Mouse (Mus musculus) midbrain, embryonic 16.5 days (tissue): ENCODE measurements at regions not wholly inside any gene's neighbourhood (a gene's known extent, or its start where the extent isn't known, plus 50 kb on each side); places are given as distances from the start of the nearest gene placed in this dataset.

Experiments
- ATAC-seq: fragments of 200-750 bp; cut with Nextera tagmentation; 2 replicates; pipeline ENCODE4 v1.8.0; 2017; ENCODE audit warnings: moderate TSS enrichment
- H3K27ac ChIP-seq: fragments of 300-500 bp; sonication (generic); 2 replicates; pipeline ENCODE4 v1.5.1; 2014; ENCODE audit warnings: mild to moderate bottlenecking, low read length, mixed read lengths
- H3K27me3 ChIP-seq: fragments of 300-500 bp; sonication (generic); 2 replicates; pipeline ENCODE4 v1.6.1; 2014; ENCODE audit warnings: low read depth, low read length, mixed read lengths; ENCODE audit not compliant: control insufficient read depth, insufficient read depth
- H3K36me3 ChIP-seq: fragments of 300-500 bp; sonication (generic); 2 replicates; pipeline ENCODE4 v1.6.1; 2014; ENCODE audit warnings: mild to moderate bottlenecking, low read length, moderate library complexity, mixed read lengths; ENCODE audit not compliant: control insufficient read depth, insufficient read depth
- H3K4me1 ChIP-seq: fragments of 300-500 bp; sonication (generic); 2 replicates; pipeline ENCODE4 v1.6.1; 2014; ENCODE audit warnings: mild to moderate bottlenecking, low read length, mixed read lengths; ENCODE audit not compliant: control insufficient read depth, insufficient read depth
- H3K4me2 ChIP-seq: fragments of 300-500 bp; sonication (generic); 2 replicates; pipeline ENCODE4 v1.6.1; 2014; ENCODE audit warnings: mild to moderate bottlenecking, low read length, mixed read lengths
- H3K4me3 ChIP-seq: fragments of 300-500 bp; sonication (generic); 2 replicates; pipeline ENCODE4 v1.5.1; 2014; ENCODE audit warnings: low read depth, mild to moderate bottlenecking, low read length, moderate library complexity, mixed read lengths
- H3K9ac ChIP-seq: fragments of 300-500 bp; sonication (generic); 2 replicates; pipeline ENCODE4 v1.6.1; 2014; ENCODE audit warnings: low read depth, low read length, mixed read lengths
- H3K9me3 ChIP-seq: fragments of 300-500 bp; sonication (generic); replicated peaks from 2 replicates; pipeline ENCODE4 v1.6.1; 2014; ENCODE audit warnings: mild to moderate bottlenecking, low read length, mixed read lengths; ENCODE audit not compliant: control insufficient read depth, poor library complexity, severe bottlenecking
- WGBS: fragments of 180-500 bp; shearing (Covaris S2); extraction: QIAGEN DNeasy Blood & Tissue Kit; methylation state at CpG from one replicate; pipeline ENCODE4 v1.1.7; 2014; 5-methylcytosine and 5-hydroxymethylcytosine counted together

DNA sequence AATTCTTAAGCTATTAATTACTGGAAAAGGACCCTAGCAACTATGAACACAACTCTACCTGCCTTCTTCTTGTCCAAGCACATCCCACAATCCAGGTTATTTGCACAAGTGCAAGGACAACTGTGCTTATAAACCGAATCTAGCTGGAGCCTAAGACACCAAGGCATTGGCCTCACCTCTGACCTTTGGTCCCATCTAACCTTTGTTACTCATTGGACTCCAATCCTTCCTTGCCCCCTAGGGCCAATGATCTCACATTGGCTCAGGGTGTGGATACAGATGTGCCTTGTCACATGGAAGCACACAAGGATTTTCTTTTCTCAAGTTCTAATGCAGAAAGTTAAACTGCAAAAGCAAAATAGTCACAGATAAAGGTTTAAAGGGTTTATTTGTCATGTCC, 444.6 kb upstream of the Ubash3b start:
- 64% methylated on average over 1 of the region's 1 CpGs for WGBS
- Histone ChIP-seq H3K9me3 (no peaks in the 10 kb centered on the region), H3K27me3 (no peaks in the 10 kb centered on the region), H3K4me1 (peaks cover 25% of the 10 kb centered on the region), H3K27ac (peak overlapping the region; percentile 55; the same call in 1 of the 2 replicates), H3K4me3 (no peak overlapping the region), H3K9ac (no peak overlapping the region), H3K36me3 (no peaks in the 10 kb centered on the region), H3K4me2 (no peak overlapping the region)
- no peak for ATAC-seq

GRCm38 (mm10) chr9:41604916-41605315, 443.4 kb upstream of the Ubash3b start:
- H3K4me1 ChIP-seq: peaks cover 27% of the 10 kb centered on the region
- H3K4me3 ChIP-seq: no peak overlapping the region
- no peak overlapping the region; the same call in 1 of the 2 replicates for H3K27ac ChIP-seq
- no peaks in the 10 kb centered on the region for H3K36me3 ChIP-seq
- no peak overlapping the region for H3K4me2 ChIP-seq
- WGBS: 33% methylated on average over 1 of the region's 1 CpGs
- H3K9ac ChIP-seq: no peak overlapping the region
- H3K9me3 ChIP-seq: no peaks in the 10 kb centered on the region
- no peak for ATAC-seq
- no peaks in the 10 kb centered on the region for H3K27me3 ChIP-seq

GRCm38 (mm10) chr9:41600778-41601177, 439.3 kb upstream of the Ubash3b start:
- peak overlapping the region; percentile 43 for H3K27ac ChIP-seq
- no peaks in the 10 kb centered on the region for H3K36me3 ChIP-seq
- H3K4me2 ChIP-seq: no peak overlapping the region
- peaks cover 52% of the 10 kb centered on the region for H3K4me1 ChIP-seq
- H3K9me3 ChIP-seq: no peaks in the 10 kb centered on the region
- WGBS: 8% methylated on average over 3 of the region's 3 CpGs
- ATAC-seq: peak; percentile 43; the same call in 1 of the 2 replicates
- H3K4me3 ChIP-seq: no peak overlapping the region
- H3K27me3 ChIP-seq: no peaks in the 10 kb centered on the region
- no peak overlapping the region for H3K9ac ChIP-seq

DNA sequence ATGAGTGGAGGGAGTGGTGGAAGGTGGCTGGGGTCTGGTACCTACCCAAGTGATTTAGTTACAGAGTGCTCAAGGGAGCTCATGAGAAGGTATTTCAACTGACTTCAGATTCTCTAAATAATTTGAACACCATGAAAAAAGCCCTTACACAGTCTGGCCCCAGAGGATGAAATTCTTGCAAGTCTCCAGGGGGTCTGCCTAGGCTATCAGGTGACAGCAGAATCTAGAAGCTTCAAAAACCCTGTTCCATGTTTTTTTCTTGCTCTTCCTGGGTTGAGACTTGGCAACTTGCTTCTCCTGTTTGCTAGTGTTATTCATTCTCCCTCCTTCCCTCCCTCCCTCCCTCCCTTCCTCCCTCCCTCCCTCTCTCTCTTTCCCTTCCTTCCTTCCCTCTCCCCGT, 438.4 kb upstream of the Ubash3b start:
- H3K27me3 ChIP-seq: no peaks in the 10 kb centered on the region
- no peak overlapping the region for H3K4me3 ChIP-seq
- H3K9ac ChIP-seq: no peak overlapping the region
- 25% methylated on average over 1 of the region's 1 CpGs for WGBS
- peaks cover 59% of the 10 kb centered on the region for H3K4me1 ChIP-seq
- H3K36me3 ChIP-seq: no peaks in the 10 kb centered on the region
- H3K9me3 ChIP-seq: no peaks in the 10 kb centered on the region
- H3K4me2 ChIP-seq: no peak overlapping the region
- peak overlapping the region; percentile 68 for H3K27ac ChIP-seq
- no peak for ATAC-seq

DNA sequence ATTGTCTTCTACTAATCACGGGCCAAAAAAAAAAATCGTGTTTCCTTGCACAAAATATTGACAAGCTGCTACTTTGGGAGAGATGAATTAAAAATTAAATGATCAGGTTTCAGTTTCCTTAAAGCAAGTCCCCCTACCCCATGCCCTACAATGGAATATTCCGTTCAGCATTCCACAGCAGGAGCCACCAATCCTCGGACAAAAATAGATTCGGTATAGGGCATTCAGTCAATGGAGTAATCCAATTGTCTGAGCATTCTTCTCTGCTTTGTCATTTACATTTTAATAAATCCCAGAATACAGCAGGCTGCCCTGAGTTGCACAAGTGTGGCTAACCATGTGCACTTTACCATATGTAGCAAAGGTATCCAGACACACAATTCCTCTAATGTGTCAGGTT, 434.3 kb upstream of the Ubash3b start:
- H3K4me3 ChIP-seq: no peak overlapping the region
- H3K9ac ChIP-seq: peak overlapping the region; percentile 30; the same call in 1 of the 2 replicates
- no peaks in the 10 kb centered on the region for H3K27me3 ChIP-seq
- H3K4me1 ChIP-seq: peaks cover 83% of the 10 kb centered on the region
- H3K27ac ChIP-seq: peak overlapping the region; percentile 85
- peak overlapping the region; percentile 33; the same call in 1 of the 2 replicates for H3K4me2 ChIP-seq
- H3K9me3 ChIP-seq: no peaks in the 10 kb centered on the region
- H3K36me3 ChIP-seq: peaks cover 4% of the 10 kb centered on the region
- ATAC-seq: peak; percentile 31; the same call in 1 of the 2 replicates
- WGBS: 11% methylated on average over 5 of the region's 5 CpGs

DNA sequence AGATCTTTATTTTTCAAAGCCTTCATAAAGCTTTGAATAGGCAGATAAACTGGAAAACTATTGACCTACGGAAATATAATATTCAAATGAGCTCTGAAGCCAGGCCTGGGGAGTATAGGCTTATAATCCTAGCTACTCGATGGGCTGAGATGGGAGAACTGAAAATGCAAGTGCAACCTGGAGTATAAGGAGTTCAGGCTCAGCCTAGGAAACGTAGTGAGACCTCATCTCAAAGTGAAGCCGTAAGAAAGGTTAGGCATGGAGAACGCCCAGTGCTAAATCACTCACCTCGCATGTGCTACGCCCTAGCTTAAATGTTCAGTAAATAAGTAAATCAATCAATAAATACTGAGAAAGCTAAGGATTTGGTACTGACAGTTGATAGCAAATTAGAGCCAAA, 432.5 kb upstream of the Ubash3b start:
- Histone ChIP-seq H3K9ac (no peak overlapping the region), H3K36me3 (peaks cover 12% of the 10 kb centered on the region), H3K4me2 (no peak overlapping the region), H3K9me3 (no peaks in the 10 kb centered on the region), H3K27me3 (no peaks in the 10 kb centered on the region), H3K4me3 (no peak overlapping the region), H3K4me1 (peaks cover 85% of the 10 kb centered on the region), H3K27ac (peak overlapping the region; percentile 71)
- no peak for ATAC-seq
- 59% methylated on average over 7 of the region's 7 CpGs for WGBS

DNA sequence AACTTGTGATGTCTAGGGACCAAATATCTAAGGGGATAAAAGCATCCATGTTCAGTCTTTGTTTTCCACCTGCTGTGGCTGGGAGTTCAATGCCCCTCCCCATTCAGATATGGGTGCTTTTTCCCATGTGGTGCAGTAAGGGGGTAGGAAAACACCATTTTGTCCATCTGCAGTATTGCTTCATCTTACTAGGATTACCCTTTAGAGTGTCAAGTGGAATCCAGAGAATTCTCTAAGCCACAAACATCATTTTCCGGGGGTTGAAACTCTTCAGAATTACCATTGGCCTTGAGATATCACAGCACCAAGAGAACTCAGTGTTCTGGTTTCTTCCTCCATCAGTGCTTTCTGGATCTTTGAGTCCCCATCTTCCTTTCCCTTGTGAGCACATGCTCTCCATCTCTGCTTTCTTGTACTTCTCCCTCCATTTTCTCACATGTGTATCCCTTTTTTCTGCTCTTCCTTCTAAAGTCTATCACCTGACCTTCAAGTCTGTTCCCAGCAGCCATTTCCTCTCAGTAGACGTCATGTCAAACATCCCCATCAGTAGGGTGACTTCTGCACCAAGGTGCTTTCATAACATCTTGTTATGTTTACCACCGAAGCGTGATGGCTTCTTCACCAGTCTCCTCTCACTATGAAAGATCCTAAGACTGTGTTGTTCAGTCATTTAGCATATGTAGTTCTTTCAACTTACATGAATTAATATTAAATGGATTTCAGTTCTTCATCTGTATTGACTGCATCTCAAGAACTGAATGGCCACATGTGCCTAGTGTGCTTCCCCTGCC, 431.6 kb upstream of the Ubash3b start:
- Histone ChIP-seq H3K27me3 (no peaks in the 10 kb centered on the region), H3K27ac (peak overlapping the region; percentile 71), H3K9ac (no peak overlapping the region), H3K9me3 (no peaks in the 10 kb centered on the region), H3K4me3 (no peak overlapping the region), H3K4me1 (peaks cover 83% of the 10 kb centered on the region), H3K4me2 (no peak overlapping the region), H3K36me3 (peaks cover 12% of the 10 kb centered on the region)
- no peak for ATAC-seq
- WGBS: 65% methylated on average over 4 of the region's 4 CpGs

DNA sequence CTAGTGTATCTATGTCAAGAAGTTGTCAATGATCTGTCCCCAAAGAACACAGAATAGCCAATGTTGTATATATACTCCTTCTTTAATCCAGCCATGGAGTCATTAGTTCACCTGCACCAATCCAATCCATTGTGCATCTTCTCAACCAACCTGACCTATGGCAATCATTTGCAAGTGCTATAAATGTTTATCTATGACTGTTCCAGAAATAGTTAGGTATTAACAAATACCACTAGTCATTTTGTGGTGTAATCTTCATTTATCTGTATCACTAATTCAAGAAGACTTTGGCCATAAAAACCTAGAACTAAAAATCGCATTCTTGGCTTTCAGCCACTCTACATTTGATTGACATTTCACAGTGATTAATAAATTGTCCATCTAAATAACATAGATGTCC, 430.6 kb upstream of the Ubash3b start:
- no peak for ATAC-seq
- H3K27me3 ChIP-seq: no peaks in the 10 kb centered on the region
- H3K4me1 ChIP-seq: peaks cover 74% of the 10 kb centered on the region
- no peak overlapping the region for H3K27ac ChIP-seq
- WGBS: 86% methylated on average over 1 of the region's 1 CpGs
- H3K4me3 ChIP-seq: no peak overlapping the region
- no peaks in the 10 kb centered on the region for H3K9me3 ChIP-seq
- no peak overlapping the region for H3K4me2 ChIP-seq
- H3K9ac ChIP-seq: no peak overlapping the region
- H3K36me3 ChIP-seq: peaks cover 12% of the 10 kb centered on the region

DNA sequence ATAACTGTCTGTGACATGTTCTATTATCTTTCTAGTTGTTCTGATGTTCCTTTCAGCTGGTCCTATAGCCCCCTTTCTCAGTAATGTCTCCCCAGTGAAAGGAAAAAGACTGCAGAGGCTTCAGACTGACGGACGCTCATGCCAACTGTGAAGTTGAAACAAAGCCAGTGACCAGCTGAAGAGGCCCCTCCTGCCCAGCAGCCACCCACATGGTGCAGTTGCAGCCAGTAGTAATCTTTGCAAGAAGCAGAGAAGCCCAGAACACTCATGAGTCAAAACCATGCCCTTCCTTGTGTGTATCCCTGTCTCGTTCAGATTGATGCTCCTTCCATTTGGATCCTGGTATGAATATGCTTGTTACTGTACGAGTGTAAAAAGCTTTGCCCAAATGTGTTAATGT, 428.7 kb upstream of the Ubash3b start:
- H3K27me3 ChIP-seq: no peaks in the 10 kb centered on the region
- H3K4me2 ChIP-seq: peak overlapping the region; percentile 96
- H3K4me3 ChIP-seq: peak overlapping the region; percentile 14; the same call in 1 of the 2 replicates
- 23% methylated on average over 4 of the region's 4 CpGs for WGBS
- peak overlapping the region; percentile 69 for H3K9ac ChIP-seq
- no peaks in the 10 kb centered on the region for H3K9me3 ChIP-seq
- peak overlapping the region; percentile 89 for H3K27ac ChIP-seq
- no peak for ATAC-seq
- H3K36me3 ChIP-seq: peaks cover 12% of the 10 kb centered on the region
- peaks cover 56% of the 10 kb centered on the region for H3K4me1 ChIP-seq
